Mouse (Mus musculus): ENCODE results near the gene Lyl1. TPM values are rescaled to one million over a fixed set of nuclear protein-coding genes. Genes with fewer than 3 reads are reported as not detected.

Gene Lyl1
- polyA plus RNA-seq, 1 experiment: not detected

- TF ChIP-seq CTCF (IDR thresholded peaks at IDR 0.05; ENCODE audit: borderline replicate concordance, insufficient read depth, low read length): no peak
- peak; percentile 69 for TF ChIP-seq POLR2A (IDR thresholded peaks at IDR 0.05; ENCODE audit: low read depth, low read length)
- peak overlapping the region; percentile 85 for H3K27ac ChIP-seq (ENCODE audit: insufficient read depth, low read length)
- H3K4me3 ChIP-seq (ENCODE audit: insufficient read depth, low read length): peak overlapping the region; percentile 69
- H3K4me1 ChIP-seq (ENCODE audit: control insufficient read depth, insufficient read depth, low read length): peaks cover 3% of the 10 kb centered on the region; the same call in 1 of the 2 replicates
These were observed 41.1 kb upstream of the Lyl1 start for GRCm38 (mm10) chr8:84659936-84660818.

- Histone ChIP-seq H3K27ac (ENCODE audit: insufficient read depth, low read length) (peak overlapping the region; percentile 85), H3K4me3 (ENCODE audit: insufficient read depth, low read length) (peak overlapping the region; percentile 69), H3K4me1 (ENCODE audit: control insufficient read depth, insufficient read depth, low read length) (peaks cover 3% of the 10 kb centered on the region; the same call in 1 of the 2 replicates)
- TF ChIP-seq POLR2A (IDR thresholded peaks at IDR 0.05; ENCODE audit: low read depth, low read length) (peak; percentile 20; the same call in 1 of the 2 replicates), CTCF (IDR thresholded peaks at IDR 0.05; ENCODE audit: borderline replicate concordance, insufficient read depth, low read length) (no peak)
These were observed 40.3 kb upstream of the Lyl1 start for GRCm38 (mm10) chr8:84660819-84661457.

GRCm38 (mm10) chr8:84661458-84661871, 39.8 kb upstream of the Lyl1 start:
- TF ChIP-seq POLR2A (IDR thresholded peaks at IDR 0.05; ENCODE audit: low read depth, low read length): peak; percentile 83
- TF ChIP-seq CTCF (IDR thresholded peaks at IDR 0.05; ENCODE audit: borderline replicate concordance, insufficient read depth, low read length): no peak
- H3K4me1 ChIP-seq (ENCODE audit: control insufficient read depth, insufficient read depth, low read length): peaks cover under 1% of the 10 kb centered on the region; the same call in 1 of the 2 replicates
- H3K4me3 ChIP-seq (ENCODE audit: insufficient read depth, low read length): peak overlapping the region; percentile 69
- H3K27ac ChIP-seq (ENCODE audit: insufficient read depth, low read length): peak overlapping the region; percentile 85

- H3K4me1 ChIP-seq (ENCODE audit: control insufficient read depth, insufficient read depth, low read length): no peaks in the 10 kb centered on the region
- H3K27ac ChIP-seq (ENCODE audit: insufficient read depth, low read length): peak overlapping the region; percentile 85
- peak overlapping the region; percentile 69 for H3K4me3 ChIP-seq (ENCODE audit: insufficient read depth, low read length)
- TF ChIP-seq CTCF (IDR thresholded peaks at IDR 0.05; ENCODE audit: borderline replicate concordance, insufficient read depth, low read length) (no peak), POLR2A (IDR thresholded peaks at IDR 0.05; ENCODE audit: low read depth, low read length) (no peak; the same call in 1 of the 2 replicates)
These were observed 39.2 kb upstream of the Lyl1 start for GRCm38 (mm10) chr8:84661961-84662571.

GRCm38 (mm10) chr8:84662581-84663065, 38.6 kb upstream of the Lyl1 start, which contains the start of gene Ier2:
Gene Ier2, minus strand, starts transcription at chr8:84662852.
- TF ChIP-seq POLR2A (IDR thresholded peaks at IDR 0.05; ENCODE audit: low read depth, low read length): peak; percentile 100
- no peak for TF ChIP-seq CTCF (IDR thresholded peaks at IDR 0.05; ENCODE audit: borderline replicate concordance, insufficient read depth, low read length)
- Histone ChIP-seq H3K4me1 (ENCODE audit: control insufficient read depth, insufficient read depth, low read length) (no peaks in the 10 kb centered on the region), H3K4me3 (ENCODE audit: insufficient read depth, low read length) (peak within 1 kb of the TSS; percentile 69), H3K27ac (ENCODE audit: insufficient read depth, low read length) (peak within 1 kb of the TSS; percentile 85)

DNA sequence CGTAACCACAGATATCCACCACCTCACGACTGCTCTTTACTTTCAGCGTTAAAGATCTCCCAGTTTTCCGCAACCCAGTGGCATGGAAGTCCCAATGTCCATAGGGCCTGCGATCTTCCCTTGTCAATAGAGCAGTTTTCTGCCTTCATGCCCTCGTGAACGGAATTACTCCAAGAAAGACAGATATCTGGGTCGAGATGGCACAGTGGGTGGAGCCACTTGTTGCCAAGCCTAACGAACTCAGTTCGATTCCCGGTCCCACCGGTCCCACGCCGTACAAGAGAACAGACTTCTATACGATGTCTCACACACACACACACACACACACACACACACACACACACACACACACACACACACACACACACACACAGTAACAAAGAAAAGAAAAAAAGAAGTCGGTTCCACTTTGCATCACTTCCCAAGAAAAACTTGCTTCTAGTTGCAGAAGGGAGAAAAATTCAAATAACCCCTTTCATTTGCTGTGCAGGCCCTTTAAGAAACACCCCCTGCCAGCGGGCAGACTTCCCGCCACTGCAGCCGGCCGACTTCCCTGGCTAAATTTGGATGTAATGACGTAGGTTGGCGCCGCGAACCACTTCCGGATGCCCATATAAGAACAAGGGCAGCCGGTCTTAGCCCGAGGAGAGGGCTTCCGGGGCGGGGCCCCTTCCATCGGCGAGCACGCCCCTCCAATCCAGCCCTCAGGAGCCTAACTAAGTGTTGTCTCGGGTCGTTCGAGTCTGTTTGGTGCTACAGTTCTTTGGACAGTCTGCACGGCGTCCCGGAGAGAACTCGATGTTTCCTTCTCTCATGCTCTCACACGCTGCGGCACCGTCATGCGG, 37.6 kb upstream of the Lyl1 start:
- TF ChIP-seq POLR2A (IDR thresholded peaks at IDR 0.05; ENCODE audit: low read depth, low read length) (peak; percentile 99), CTCF (IDR thresholded peaks at IDR 0.05; ENCODE audit: borderline replicate concordance, insufficient read depth, low read length) (no peak)
- peak overlapping the region; percentile 71 for H3K4me3 ChIP-seq (ENCODE audit: insufficient read depth, low read length)
- H3K27ac ChIP-seq (ENCODE audit: insufficient read depth, low read length): peak overlapping the region; percentile 82
- H3K4me1 ChIP-seq (ENCODE audit: control insufficient read depth, insufficient read depth, low read length): no peaks in the 10 kb centered on the region

DNA sequence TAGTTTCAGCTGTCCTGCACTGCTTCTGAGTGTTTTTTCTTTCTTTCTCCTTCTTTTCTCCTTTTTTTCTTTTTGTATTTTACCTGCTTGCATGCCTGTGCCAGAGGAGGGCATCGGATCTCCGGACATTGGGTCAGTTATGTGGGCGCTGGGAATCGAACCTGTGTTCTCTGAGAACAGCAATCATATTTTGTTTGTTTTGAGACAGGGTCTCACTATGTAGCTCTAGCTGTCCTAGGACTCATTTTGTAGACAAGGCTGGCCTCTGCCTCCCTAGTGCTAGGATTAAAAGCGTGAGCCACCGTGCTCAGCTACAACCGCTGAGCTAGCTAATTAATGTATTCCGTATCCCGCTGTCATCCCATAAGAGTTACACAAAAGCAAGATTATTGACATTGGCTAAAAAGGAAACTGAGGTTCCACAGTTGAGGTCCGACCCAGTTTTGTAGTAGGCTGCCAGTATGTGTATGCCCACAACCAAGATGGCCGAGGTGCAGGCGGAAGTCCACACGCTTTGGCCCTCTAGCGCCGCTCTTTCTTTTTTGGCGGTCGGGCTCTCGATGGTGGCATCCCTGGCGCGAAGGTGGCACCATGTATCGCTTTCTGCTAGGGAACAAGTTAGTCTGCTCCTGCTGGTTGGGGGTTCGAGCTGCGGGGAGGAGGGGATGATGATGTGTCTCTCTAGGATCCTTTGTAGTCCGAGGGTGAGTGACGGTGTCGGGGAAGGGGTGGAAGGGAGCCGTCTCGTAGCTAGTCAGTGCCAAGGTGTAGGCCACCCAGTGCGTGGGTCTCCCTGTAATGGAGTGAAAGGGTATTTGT, 36.5 kb upstream of the Lyl1 start:
- H3K4me3 ChIP-seq (ENCODE audit: insufficient read depth, low read length): peak overlapping the region; percentile 71
- TF ChIP-seq CTCF (IDR thresholded peaks at IDR 0.05; ENCODE audit: borderline replicate concordance, insufficient read depth, low read length) (no peak), POLR2A (IDR thresholded peaks at IDR 0.05; ENCODE audit: low read depth, low read length) (peak; percentile 60)
- H3K27ac ChIP-seq (ENCODE audit: insufficient read depth, low read length): peak overlapping the region; percentile 82
- no peaks in the 10 kb centered on the region for H3K4me1 ChIP-seq (ENCODE audit: control insufficient read depth, insufficient read depth, low read length)

DNA sequence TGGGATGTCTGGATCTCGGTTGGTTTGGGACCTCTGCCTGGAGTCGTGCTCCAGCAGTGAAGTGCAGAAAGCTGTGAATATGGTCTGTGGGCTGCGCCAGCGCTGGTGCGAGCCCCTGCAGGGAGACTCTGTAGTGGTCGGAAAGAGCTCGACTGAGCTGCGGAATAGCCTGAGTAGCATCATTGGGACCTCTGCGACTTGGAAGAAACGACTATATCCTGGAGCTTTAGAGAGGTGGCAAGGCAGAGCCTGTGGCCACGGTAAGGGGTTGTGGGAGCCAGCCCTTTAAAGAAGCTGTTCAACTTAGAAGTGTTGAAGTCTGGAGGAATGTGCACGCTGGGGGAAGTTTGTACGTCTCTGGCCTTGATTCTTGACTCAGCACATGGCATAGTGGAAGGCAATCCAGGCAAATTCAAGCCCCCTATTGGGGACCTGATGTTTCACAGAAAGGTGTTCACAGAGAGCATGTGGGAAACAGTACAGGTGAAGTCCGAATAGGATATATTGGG, 35.8 kb upstream of the Lyl1 start:
- TF ChIP-seq POLR2A (IDR thresholded peaks at IDR 0.05; ENCODE audit: low read depth, low read length): no peak
- no peak for TF ChIP-seq CTCF (IDR thresholded peaks at IDR 0.05; ENCODE audit: borderline replicate concordance, insufficient read depth, low read length)
- Histone ChIP-seq H3K27ac (ENCODE audit: insufficient read depth, low read length) (peak overlapping the region; percentile 82), H3K4me3 (ENCODE audit: insufficient read depth, low read length) (peak overlapping the region; percentile 71), H3K4me1 (ENCODE audit: control insufficient read depth, insufficient read depth, low read length) (no peaks in the 10 kb centered on the region)

Data from embryonic fibroblast, embryonic 13.5 days (primary cell).